Mouse (Mus musculus) neural tube, embryonic 14.5 days (tissue): Measurements from ENCODE around the gene Gm37240. TPM values are rescaled to one million over a fixed set of nuclear protein-coding genes. Genes with fewer than 3 reads are reported as not detected.

ENCODE experiments used
- ATAC-seq: fragments of 200-750 bp; cut with Nextera tagmentation; 2 replicates; pipeline ENCODE4 v1.8.0; 2017; ENCODE audit warnings: low read depth, mild to moderate bottlenecking, moderate TSS enrichment, moderate library complexity
- H3K27ac ChIP-seq: fragments of 300-500 bp; sonication (generic); 2 replicates; pipeline ENCODE4 v1.5.1; 2014; ENCODE audit warnings: low read depth, mild to moderate bottlenecking, control low read depth, low read length, moderate library complexity, mixed read lengths
- H3K27me3 ChIP-seq: fragments of 300-500 bp; sonication (generic); 2 replicates; pipeline ENCODE4 v1.6.1; 2014; ENCODE audit warnings: low read length; ENCODE audit not compliant: control insufficient read depth, insufficient read depth
- H3K36me3 ChIP-seq: fragments of 300-500 bp; sonication (generic); 2 replicates; pipeline ENCODE4 v1.6.1; 2014; ENCODE audit warnings: low read length, mixed read lengths; ENCODE audit not compliant: control insufficient read depth, insufficient read depth
- H3K4me1 ChIP-seq: fragments of 300-500 bp; sonication (generic); 2 replicates; pipeline ENCODE4 v1.6.1; 2014; ENCODE audit warnings: low read length; ENCODE audit not compliant: control insufficient read depth, insufficient read depth
- H3K4me2 ChIP-seq: fragments of 300-500 bp; sonication (generic); 2 replicates; pipeline ENCODE4 v1.6.1; 2014; ENCODE audit warnings: mild to moderate bottlenecking, low read depth, low read length, control low read depth
- H3K4me3 ChIP-seq: fragments of 300-500 bp; sonication (generic); 2 replicates; pipeline ENCODE4 v1.5.1; 2014; ENCODE audit warnings: low read depth, low read length, control low read depth, mixed read lengths
- H3K9ac ChIP-seq: fragments of 300-500 bp; sonication (generic); replicated peaks from 2 replicates; pipeline ENCODE4 v1.6.1; 2014; ENCODE audit warnings: low read depth, mild to moderate bottlenecking, control low read depth, low read length, mixed read lengths
- H3K9me3 ChIP-seq: fragments of 300-500 bp; sonication (generic); 2 replicates; pipeline ENCODE4 v1.6.1; 2016; ENCODE audit warnings: low read length; ENCODE audit not compliant: control insufficient read depth
- WGBS: fragments of 180-500 bp; shearing (Covaris S2); extraction: QIAGEN DNeasy Blood & Tissue Kit; methylation state at CpG from one replicate; pipeline ENCODE4 v1.1.7; 2014; 5-methylcytosine and 5-hydroxymethylcytosine counted together
- polyA plus RNA-seq: library from polyadenylated mRNA; unstranded; fragments of >200 nt; fragmentation: Nextera tagmentation; extraction: Ambion mirVana; gene quantifications from 2 replicates; pipeline ENCODE4 v1.2.1, GENCODE M21; 2014

Gene Gm37240
- polyA plus RNA-seq, 1 experiment from 2014 or later, result not detected

DNA sequence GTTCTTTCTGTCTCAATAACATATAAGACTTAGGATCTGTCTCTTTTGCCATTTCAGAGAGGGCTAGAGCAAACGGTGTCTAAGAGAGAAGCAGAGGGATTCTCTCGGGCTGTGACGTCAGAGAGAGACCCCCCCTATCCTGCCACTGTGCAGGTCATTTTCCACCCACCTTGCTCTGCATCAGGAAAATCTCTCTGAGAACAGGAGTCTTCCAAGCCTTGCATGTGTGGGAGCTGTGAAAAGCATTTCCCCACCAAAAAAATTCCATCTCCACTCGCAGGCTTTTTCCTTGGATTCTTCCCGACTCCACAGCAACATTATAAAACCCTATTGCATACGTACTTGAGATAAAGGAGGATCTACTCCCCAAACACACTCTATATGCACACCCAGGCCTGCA lies 572.4 kb downstream of the Gm37240 start:
- H3K9ac ChIP-seq, result no peak overlapping the region
- no peak overlapping the region for H3K27ac ChIP-seq
- 85% methylated on average over 6 of the region's 6 CpGs for WGBS
- no peaks in the 10 kb centered on the region for H3K27me3 ChIP-seq
- H3K4me2 ChIP-seq, result no peak overlapping the region
- H3K36me3 ChIP-seq, result no peaks in the 10 kb centered on the region
- no peak for ATAC-seq
- no peaks in the 10 kb centered on the region; the same call in 1 of the 2 replicates for H3K4me1 ChIP-seq
- H3K4me3 ChIP-seq, result no peak overlapping the region
- no peaks in the 10 kb centered on the region for H3K9me3 ChIP-seq

DNA sequence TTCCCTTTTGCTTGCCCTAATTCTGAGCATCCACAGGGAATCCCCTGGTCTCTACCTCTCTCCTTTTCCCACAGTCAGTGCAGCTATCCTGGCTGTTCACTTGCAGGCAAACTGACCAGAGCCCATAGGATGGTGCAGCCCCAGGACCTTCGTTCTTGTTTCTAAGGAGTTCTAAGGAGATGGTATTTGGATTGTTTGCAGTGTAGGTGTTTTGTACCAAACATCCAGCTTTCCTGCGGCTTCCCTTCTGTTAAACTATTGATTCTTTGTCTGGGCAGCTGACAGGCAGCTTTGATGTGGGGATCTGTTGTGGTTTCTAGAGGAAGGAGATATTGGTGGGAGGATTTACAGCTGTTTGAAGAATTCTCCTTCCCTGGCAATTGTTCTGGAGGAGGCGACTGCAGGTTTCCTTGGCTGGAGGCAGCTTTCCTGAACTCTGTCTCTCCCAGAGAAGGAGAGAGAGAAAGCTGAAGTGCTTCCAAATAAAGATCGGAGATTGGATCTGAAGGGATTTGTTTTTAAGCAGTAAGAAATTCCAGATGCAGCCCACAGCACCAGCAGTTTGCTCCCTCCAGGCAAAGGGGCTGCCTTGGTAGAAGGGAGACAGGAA lies 573.6 kb downstream of the Gm37240 start:
- Histone ChIP-seq H3K4me3 (no peak overlapping the region), H3K4me2 (no peak overlapping the region), H3K36me3 (no peaks in the 10 kb centered on the region), H3K27ac (0 out of 2 replicates have a peak overlapping the region, but pooled peaks have one; percentile 13), H3K9me3 (no peaks in the 10 kb centered on the region), H3K9ac (no peak overlapping the region), H3K4me1 (peaks cover 2% of the 10 kb centered on the region; the same call in 1 of the 2 replicates), H3K27me3 (no peaks in the 10 kb centered on the region)
- no peak for ATAC-seq
- WGBS, result 11% methylated on average over 4 of the region's 4 CpGs

DNA sequence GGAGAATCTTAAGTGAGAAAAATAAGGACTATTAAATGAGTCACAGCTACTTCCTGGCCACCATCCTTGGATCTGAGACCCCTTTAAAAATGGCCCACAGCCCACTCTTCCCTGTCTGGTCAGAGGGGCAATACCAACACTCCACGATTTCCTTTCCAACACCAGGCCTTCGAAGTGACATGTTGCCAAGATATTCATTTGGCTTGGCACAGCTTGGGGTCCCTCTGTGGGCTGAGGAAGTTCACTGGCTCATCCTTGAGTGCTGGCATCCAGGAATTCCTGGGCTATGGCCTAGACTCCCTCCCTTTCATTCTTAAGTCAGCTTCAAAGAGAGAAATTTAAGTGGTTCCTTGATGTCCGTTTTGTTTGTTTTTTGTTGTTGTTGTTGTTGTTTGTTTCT lies 576.1 kb downstream of the Gm37240 start:
- Histone ChIP-seq H3K9ac (no peak overlapping the region), H3K27ac (no peak overlapping the region), H3K27me3 (no peaks in the 10 kb centered on the region), H3K4me3 (no peak overlapping the region), H3K36me3 (no peaks in the 10 kb centered on the region), H3K4me2 (no peak overlapping the region), H3K9me3 (no peaks in the 10 kb centered on the region), H3K4me1 (peaks cover 3% of the 10 kb centered on the region; the same call in 1 of the 2 replicates)
- no peak for ATAC-seq
- WGBS, result 89% methylated on average over 3 of the region's 3 CpGs

DNA sequence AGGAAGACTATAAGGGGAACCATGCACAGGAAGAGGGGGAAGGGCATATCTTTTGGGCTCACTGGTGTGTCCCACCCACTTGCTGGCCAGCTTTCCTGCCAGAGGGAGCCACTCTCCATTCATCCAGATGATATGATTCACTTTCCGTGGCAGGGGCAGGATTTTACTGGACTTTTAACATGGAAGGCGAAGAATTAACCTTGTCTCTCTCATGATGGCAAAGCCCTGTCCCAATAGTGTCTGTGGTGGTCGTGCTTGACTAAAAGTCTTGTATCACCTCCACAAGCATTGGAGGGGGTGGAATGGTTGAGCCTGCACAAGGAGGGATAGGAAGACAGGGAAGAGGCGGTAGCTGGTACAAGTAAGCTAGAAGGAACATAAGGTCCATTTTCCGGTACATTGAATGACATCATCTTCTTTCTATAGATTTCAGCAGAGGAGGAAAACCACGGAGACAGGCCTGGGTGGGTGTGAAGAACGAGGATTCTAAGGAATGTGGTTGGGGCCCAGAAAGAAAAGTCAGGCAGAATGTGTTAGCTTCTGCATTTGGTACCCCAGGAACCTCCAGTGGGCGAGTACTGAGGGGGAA lies 576.8 kb downstream of the Gm37240 start:
- H3K9me3 ChIP-seq, result no peaks in the 10 kb centered on the region
- no peak overlapping the region for H3K4me2 ChIP-seq
- no peaks in the 10 kb centered on the region for H3K36me3 ChIP-seq
- ATAC-seq, result no peak
- H3K9ac ChIP-seq, result no peak overlapping the region
- H3K27ac ChIP-seq, result no peak overlapping the region
- no peak overlapping the region for H3K4me3 ChIP-seq
- 80% methylated on average over 8 of the region's 8 CpGs for WGBS
- H3K27me3 ChIP-seq, result no peaks in the 10 kb centered on the region
- peaks cover 3% of the 10 kb centered on the region; the same call in 1 of the 2 replicates for H3K4me1 ChIP-seq

DNA sequence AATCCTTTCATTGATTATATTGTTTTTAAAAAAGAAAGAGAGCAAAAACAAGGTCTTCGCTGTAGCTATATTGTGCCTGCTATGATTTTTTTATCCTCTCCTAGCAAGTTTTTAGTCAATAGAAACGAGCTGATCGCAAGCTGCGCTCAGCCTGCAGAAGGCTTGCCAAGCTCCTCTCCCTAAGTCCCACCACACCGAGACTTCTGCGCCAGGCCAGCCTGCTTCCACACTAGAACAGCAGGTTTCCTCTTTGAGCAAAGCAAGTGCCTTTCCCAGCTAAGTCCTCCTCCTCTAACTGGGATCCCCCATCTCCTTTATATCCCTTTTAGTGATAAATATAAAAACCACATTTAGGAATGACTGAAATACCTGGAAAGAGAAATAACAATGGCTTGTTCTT lies 578.1 kb downstream of the Gm37240 start:
- ATAC-seq, result no peak
- H3K27me3 ChIP-seq, result no peaks in the 10 kb centered on the region
- no peak overlapping the region for H3K4me2 ChIP-seq
- H3K4me1 ChIP-seq, result peaks cover 3% of the 10 kb centered on the region; the same call in 1 of the 2 replicates
- no peak overlapping the region for H3K4me3 ChIP-seq
- WGBS, result 90% methylated on average over 6 of the region's 6 CpGs
- no peak overlapping the region for H3K27ac ChIP-seq
- H3K36me3 ChIP-seq, result no peaks in the 10 kb centered on the region
- H3K9ac ChIP-seq, result no peak overlapping the region
- H3K9me3 ChIP-seq, result no peaks in the 10 kb centered on the region

DNA sequence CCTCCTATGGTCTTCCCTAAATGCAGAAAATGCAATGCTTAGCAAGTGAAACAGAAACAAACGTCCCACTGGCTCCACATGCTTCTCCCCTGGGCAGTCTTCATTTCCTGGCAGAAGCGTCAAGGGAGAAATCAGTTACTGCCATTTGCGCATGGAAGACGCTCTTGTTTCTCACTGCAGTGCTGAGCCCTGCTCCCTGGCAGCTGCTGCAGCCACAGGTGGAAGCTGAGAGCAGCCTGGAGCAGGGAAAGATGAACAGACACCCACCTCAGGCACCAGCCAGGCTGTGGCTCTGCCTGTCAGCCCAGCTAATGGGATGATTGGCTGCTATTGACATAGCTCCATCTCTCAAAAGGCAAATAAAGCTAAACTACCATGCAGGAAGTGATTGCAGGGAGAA lies 578.6 kb downstream of the Gm37240 start:
- 55% methylated on average over 4 of the region's 4 CpGs for WGBS
- H3K4me1 ChIP-seq, result peaks cover 3% of the 10 kb centered on the region; the same call in 1 of the 2 replicates
- no peak overlapping the region for H3K4me3 ChIP-seq
- no peaks in the 10 kb centered on the region for H3K36me3 ChIP-seq
- H3K9ac ChIP-seq, result no peak overlapping the region
- no peak overlapping the region for H3K27ac ChIP-seq
- no peaks in the 10 kb centered on the region for H3K27me3 ChIP-seq
- no peak overlapping the region for H3K4me2 ChIP-seq
- no peak for ATAC-seq
- no peaks in the 10 kb centered on the region for H3K9me3 ChIP-seq

DNA sequence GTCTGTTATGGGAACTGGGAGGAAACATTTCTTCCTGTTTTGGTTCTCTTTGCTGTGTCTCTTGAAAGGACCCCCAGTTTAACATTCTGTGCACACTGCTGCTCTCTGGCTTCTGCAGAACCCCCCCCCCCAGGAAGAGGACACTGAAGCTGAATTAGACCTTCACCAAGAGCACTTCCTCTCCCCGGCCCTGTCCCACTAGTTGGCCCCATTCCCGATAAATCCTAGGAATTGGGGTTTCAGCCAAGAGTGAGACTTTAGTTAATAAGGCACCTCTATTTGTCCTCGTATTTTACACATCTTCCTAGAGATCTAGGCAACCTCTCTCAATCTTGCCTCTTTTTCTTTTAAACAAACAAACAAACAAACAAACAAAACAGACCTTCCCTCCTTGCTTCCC lies 585.5 kb downstream of the Gm37240 start:
- Histone ChIP-seq H3K4me2 (no peak overlapping the region), H3K36me3 (no peaks in the 10 kb centered on the region), H3K27ac (no peak overlapping the region), H3K9ac (no peak overlapping the region), H3K9me3 (no peaks in the 10 kb centered on the region), H3K4me1 (no peaks in the 10 kb centered on the region), H3K27me3 (no peaks in the 10 kb centered on the region), H3K4me3 (no peak overlapping the region)
- no peak for ATAC-seq
- WGBS, result 84% methylated on average over 3 of the region's 3 CpGs

DNA sequence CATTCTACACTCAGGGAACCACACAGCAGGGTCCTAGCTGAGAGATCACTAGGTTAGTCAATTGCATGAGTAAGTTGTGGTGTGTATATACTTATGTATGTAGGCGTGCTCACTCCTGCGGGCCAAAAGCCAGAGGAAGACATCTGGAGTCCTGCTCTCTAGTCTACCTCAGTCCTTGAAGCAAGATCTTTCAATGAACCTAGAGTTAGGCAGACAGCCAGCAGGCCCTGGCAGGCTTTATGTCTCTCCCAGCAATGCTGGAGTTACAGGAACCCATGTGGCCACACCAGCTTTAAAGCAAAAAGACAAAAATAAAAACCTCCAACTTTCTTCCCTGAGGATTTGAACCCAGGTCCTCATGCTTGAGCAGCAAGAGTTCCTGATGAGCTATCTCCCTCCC lies 586.0 kb downstream of the Gm37240 start:
- Histone ChIP-seq H3K9me3 (no peaks in the 10 kb centered on the region), H3K9ac (no peak overlapping the region), H3K27me3 (no peaks in the 10 kb centered on the region), H3K4me1 (no peaks in the 10 kb centered on the region), H3K4me3 (no peak overlapping the region), H3K36me3 (no peaks in the 10 kb centered on the region), H3K27ac (no peak overlapping the region), H3K4me2 (no peak overlapping the region)
- ATAC-seq, result no peak
- 94% methylated on average over 2 of the region's 2 CpGs for WGBS

DNA sequence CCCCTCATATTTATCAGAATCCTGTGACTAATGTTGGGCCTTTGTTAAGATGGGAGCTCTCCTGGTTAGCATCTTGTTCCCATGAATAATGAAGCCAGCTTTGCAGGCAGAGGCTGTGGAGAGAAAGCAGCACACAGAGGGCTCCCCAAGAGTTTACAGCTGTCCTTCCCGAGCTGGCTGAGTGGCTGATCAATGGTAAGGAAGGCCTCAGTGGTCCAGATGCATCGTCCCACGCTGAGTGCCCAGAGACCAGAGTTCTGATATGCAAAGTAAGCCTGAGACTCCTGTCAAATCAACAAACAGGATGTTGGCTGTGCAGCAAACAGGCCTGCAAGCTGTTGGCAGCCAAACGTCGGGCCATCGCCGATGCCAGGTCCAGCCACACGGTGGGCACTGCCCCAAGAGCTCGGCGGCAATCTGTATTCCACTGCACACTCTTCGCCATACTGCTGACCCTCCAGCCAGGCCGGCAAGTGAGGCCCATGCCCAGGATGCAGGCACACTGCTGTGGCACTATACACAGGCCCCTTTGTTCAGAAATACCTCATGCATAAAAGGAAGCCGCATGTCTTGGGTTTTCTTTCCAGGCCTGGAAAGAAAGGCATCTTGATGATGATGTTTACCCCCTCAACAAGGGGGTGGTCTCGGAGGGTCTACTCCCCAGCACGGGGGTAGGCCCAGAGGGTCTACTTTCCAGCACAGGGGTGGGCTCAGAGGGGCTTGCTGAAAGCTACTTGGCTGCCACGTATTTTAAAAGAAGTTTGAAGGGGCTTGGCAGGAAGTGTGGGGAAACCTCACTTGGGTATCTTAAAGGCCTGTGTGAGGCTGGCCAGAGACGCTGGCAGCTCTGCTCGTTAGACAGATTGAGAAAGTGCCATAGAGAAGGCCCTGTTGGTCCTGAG lies 587.4 kb downstream of the Gm37240 start:
- Histone ChIP-seq H3K36me3 (no peaks in the 10 kb centered on the region), H3K4me1 (no peaks in the 10 kb centered on the region), H3K27ac (peak overlapping the region; percentile 53), H3K4me3 (no peak overlapping the region), H3K9ac (no peak overlapping the region), H3K9me3 (no peaks in the 10 kb centered on the region), H3K27me3 (no peaks in the 10 kb centered on the region), H3K4me2 (no peak overlapping the region)
- WGBS, result 57% methylated on average over 18 of the region's 18 CpGs
- peak; percentile 97 for ATAC-seq
